Mouse (Mus musculus) mouse trophoblast stem cell (cell line): ENCODE results near the gene 1700030K09Rik.

Experiments
- in situ Hi-C, 2 experiments: fragments of 300-500 bp; cut with MseI, MboI; formaldehyde crosslinking; loops; 2 replicates in 1 of 2; 3 replicates in 1 of 2; pipeline ENCODE4 v1.15.1; 2025

1700030K09Rik gene

DNA sequence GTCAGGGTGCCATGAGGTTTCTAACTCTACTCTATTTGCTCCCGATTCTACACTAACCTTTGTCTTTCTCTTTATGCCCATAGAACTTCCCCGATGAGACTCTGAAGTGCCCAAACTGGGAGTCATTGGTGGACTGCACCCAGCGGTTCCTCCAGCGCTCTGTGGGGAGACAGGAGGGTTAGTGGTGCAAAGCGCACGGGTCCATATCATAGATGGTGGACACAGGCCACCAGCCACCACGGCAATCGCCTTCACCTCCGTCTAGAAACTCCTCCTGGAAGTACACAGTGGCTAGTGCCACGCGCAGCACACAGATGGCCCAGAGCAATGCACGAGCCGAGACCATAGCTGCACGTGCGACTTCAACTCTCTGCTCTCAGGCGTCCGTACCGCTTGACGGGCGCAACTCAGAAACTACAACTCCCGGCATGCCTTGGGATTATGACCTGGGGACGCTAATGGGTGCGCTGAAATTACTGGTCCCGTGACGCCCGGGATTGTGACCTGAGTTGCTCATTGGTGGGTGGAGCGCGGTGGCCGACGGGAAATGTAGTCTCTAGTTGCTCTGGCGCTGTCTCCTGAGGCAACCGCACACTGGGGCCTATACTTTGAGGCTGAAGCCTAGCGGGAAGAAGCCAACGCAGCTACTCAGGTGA is at the start of gene 1700030K09Rik, which contains the start of gene Calr3:
Gene 1700030K09Rik (plus strand): TSS at position 543 of the 656 bp plus-strand sequence.
Gene Calr3 (minus strand): TSS at position 533 of the 656 bp plus-strand sequence.
- in situ Hi-C loops, result no loop called here

DNA sequence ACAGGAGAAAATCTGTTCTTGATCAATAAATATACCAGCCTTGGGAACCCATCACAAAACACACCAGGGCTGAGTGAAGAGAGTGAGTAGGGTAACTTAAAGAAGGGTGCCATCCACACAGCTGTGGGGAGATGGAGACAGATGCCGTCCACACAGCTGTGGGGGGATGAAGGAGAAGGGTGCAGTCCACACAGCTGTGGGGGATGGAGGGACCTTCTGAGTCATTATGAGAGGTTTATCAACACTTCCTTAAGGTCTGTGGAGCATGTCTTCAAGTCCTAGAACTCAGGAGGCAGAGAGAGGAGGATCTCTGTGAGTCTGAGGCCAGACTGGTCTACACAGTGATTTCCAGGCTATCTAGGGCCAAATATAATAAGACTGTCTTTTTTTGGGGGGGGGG is 42.3 kb upstream of the 1700030K09Rik start:
- in situ Hi-C loops, result no loop called here

DNA sequence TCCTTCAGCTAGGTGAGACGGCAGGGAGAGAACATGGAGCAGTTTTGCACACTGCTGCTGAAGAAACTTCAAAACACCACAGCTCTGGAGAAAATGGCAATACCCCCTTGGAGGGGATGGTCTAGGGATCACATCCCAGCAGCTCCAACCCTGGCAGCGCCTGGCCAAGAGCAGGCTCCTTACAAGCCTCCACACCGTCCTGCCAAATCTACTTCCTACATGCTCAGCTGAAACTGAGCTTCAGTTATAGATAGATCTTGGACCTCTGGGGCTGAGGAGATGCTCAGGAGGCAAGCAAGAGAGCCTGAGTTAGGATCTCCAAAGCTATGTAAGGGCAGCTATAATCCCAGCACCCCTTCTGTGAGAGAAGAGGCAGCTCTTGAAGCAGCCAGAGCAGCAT is 40.7 kb upstream of the 1700030K09Rik start:
- in situ Hi-C loops, result no loop called here

DNA sequence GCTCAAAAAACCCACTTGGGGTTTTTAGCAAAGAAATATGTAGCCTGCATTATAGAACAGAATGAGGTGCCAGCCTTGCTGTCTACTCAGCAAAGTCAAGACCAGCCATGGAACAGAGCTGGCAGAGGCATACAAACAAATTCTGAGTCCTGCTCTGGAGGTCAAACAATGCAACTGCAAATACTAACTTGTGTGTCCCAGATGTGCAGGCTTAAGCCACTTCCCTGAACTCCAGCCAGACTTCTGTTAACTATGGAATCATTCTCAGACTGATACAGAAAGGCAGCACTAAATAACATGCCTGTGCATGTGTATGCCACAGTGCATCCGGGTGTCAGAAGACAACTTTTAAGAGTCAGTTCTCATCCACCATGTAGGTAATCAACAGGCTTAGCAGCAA is 35.8 kb upstream of the 1700030K09Rik start:
- in situ Hi-C loops, result no loop called here

DNA sequence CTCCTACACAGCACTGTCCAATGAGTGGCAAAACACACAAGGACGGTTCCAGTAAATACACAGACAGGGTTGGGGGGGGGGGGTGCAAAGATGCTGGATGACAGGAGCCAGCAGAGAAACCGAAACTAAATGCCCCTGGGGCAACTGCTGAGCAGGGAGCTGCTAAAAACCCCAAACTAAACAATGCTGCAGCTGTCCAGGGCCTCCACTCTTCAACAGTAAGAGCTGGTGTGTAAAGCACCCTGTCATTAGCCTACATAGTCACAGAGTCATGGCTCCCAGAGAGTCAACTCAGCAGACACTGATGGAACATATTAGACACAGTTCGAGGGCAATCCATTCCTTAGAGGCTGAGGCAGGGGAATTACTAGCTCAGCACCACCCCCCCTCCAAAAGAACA is 34.2 kb upstream of the 1700030K09Rik start:
- in situ Hi-C loops, result no loop called here

DNA sequence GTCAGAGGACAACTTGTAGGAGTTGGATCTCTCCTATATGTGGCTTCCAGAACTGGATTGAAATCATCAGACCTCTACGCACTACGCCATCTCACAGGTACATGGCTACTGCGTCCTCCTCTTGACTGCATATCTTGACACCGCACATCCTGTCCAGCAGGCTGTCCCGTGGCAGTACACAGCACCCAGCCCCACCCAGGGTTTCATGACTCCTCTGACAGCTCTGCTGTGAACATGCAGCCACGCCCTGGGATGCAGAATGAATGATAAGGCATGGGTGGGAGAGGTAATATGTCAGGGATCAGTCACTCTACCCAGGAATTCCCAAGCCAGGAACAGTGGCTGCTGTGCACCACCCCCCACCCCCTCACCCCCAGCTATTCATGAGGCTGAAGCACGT is 29.8 kb upstream of the 1700030K09Rik start:
- in situ Hi-C loops, result no loop called here

DNA sequence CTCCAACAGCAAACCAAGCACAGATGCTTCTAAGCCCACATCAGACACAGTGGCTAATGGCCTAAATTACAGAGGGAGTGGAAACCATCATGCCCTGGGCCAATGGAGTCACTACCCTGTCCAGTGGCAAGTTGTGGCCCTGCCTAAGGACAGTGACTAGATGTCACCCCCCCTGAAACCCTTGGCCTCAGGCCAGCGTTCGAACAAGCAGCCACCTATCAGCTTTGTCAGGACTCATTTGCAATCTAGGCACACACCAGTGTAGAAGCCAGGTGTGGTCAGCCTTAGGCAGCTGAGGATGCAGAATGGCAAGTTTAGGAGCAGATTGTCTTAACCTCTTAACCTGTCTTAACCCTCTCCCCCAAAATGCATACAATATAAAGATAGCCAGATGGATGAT is 28.4 kb upstream of the 1700030K09Rik start:
- in situ Hi-C loops, result no loop called here

DNA sequence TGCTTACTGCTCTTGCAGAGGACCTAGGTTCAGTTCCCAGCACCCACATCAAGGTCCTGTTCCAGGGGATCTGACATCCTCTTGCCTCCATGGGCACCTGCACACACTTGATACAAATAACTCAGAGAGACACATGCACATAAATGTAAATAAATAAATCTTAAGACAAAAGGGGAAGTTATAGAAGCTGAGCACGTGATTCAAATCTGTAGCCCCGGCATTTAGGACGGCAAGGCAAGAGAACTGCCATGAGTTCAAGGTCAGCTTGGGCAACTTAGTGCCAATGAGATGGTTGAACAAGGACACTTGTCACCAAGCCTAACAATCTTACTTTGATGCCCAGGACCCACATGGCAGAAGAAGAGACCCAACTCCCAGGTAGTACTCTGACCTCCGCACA is 25.6 kb upstream of the 1700030K09Rik start:
- in situ Hi-C loops, result no loop called here

DNA sequence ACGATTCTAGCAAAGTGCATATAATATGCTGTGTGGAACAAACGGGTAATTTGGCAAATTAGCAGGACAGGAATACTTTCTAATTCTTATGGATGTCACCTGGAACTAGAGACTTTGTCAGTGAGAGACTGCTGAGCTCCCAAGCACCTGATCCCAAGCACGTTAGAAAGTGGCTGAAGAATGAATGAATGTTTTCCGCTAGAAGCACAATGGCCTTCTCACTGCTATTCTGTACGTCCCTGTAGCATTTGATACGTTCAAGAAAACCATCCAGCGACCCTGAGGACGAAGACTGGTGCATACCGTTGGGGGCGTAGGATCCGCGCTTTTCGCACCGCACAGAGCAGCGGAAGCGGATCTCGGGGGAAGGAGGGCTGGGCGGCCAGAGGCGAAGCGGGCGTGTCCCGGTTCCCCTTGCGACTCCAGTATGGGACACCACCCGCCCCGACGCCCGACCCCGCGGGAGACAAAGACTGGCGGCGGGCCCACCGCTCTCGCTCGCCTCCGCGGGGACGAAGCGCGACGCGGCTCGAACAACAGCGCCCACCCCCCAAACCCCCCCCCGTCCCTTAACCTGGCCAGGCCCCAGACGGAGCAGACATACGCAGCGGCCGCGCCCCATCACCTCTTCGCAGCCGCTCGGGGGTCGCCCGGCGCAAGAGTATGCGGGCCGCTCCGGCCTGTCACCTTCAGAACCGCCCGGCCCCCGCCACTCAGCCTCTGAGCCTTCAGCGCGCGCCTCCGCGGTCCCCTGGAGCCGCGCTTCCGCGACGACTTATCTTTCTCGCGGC is 22.9 kb upstream of the 1700030K09Rik start:
- in situ Hi-C loops, result no loop called here

DNA sequence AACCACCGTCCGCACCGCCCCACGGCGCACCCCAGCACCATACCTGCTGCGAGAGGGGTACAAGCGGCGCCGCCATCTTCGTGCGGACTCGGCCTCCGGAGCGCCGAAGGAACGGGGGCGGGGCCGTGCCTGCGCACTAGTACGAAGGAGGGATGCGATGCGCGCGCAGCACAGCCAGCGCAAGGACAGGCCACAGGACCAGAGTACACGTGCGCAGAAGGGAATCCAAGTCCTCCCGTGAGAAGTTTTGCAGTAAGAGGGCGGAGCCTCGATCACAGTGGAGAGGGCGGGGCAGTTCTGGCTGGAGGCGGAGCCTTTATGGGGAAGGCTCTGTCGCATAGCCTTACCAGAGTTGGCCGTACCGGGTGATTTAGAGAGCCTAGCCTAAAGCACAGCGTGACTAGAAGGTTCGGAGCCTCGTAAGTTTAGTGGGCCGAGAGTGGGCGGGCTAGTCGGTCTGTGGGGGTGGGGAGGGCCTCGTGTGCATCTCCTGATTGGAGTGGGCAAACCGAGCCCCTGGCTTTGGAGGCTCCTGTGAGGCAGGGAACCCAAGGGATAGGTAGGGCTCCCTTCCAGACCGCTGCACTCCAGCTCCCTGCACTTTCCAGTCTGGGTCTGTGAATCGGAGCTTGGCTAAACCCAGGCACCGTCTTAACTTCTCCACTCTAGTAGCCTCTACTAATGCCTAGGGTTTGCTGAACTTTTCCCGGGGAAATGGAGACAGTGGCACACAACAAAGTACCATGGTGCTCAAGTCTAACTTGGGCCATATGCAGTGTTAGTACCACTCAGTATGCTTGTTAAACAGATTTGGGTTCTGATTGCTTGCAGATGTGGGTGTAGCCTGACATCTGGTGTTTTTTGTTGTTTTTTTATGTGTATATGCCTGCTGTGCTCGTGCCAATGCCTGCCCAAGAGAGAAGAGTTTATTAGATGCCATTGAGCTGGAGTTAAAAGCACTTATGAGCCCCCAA is 22.0 kb upstream of the 1700030K09Rik start, which contains the start of gene Eps15l1:
Gene Eps15l1 (minus strand): TSS at position 99 of the 974 bp plus-strand sequence.
- in situ Hi-C loops, result no loop called here

DNA sequence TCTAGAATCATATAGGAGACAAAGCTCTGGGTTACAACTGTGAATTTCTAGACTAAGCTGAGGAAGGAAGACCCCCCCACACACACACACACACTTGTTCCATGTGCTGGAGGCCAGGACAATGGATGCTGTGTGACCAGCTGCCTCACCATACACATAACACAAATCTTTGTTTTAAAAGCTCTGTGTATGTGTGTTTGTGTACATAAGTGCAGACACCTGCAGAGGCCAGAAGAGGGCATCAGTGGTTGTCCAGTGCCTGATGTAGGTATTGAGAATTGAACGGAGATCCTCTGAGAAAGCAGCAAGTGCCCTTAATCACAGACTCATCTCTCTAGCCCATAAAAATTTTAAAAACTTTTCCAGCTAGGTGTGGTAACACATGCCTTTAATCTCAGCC is 20.8 kb upstream of the 1700030K09Rik start:
- in situ Hi-C loops, result no loop called here

DNA sequence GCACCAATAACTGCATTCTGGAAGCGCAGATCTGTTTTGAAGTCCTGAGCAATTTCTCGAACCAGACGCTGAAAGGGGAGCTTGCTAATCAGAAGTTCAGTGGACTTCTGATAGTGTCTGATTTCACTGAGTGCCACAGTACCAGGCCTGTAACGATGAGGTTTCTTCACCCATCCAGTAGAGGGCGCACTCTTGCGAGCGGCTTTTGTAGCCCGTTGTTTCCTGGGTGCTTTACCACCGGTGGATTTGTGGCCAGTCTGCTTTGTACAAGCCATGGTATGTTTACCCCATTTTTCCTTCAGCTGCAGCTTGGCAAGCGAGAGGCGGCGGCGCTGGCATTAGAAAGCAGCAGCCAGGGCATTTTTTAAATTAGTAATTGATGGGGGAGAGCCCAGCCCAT is 14.0 kb upstream of the 1700030K09Rik start:
- in situ Hi-C loops, result no loop called here

DNA sequence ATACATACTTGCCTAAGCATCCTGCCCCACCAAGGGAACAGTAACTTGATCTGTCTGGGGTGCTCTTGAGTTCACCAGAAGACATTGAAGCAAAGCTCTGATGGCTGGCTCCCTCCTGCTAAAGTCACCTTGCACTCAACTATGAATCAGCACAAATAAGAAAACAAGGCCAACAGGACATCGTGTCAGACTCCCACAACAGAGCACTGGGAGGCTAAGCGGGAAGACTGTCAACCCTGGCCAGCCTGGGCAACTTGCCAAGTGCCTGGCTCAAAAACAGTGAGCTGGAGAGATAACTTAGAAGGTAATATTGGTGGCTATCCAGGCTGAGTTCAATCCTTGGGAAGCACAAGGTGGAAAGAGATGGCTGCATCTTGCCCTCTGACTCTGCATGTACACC is 8.7 kb upstream of the 1700030K09Rik start:
- in situ Hi-C loops, result no loop called here

DNA sequence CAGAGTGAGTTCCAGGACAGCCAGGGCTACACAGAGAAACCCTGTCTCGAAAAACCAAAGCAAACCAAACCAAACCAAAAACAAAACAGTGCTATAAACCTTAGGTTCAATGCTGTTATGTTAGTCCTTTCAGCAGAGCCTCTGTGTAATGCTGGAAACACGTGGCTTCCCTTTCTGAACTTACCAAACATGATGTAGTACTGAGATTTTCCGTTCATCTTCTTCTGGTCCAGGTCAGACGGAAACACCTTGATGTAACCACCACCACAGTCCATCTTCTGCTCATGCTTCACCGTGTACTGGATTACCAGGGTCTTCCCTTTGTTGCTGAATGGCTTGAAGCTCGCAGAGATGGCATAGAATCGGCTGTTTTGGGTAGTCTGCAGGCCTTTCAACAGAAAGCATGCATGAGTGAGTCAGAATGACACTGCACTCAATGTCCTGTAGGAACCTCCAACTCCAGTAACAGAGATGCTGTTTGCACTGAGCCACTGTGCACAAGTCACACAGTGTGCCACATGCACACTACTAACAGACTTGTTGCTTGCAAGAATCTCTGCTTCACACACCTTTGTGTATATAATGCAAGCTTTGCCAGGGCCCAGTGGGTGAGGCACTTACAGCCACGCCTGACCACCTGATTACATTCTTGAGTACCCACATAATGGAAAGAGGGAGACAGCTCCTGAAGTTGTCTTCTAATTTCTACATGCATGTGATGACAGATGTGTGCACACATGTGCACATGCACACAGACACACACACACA is 5.2 kb upstream of the 1700030K09Rik start:
- in situ Hi-C loops, result no loop called here

DNA sequence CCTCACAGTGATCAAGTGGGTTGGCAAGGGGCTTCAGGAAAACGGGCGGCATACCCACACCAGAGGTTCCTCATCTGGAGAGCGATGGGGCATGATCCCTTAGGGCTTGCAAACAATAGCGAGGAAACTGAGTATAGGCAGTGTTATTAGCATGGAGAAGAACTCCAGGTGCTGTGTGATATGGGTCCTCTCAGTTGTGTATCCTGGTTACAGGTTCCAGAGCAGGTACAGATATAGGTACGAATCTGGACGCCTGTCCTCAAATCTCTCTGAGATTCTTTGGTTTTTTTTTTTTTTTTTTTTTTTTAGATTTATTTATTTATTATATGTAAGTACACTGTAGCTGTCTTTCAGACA is 292 bp downstream of the 1700030K09Rik start:
- in situ Hi-C loops, result no loop called here

DNA sequence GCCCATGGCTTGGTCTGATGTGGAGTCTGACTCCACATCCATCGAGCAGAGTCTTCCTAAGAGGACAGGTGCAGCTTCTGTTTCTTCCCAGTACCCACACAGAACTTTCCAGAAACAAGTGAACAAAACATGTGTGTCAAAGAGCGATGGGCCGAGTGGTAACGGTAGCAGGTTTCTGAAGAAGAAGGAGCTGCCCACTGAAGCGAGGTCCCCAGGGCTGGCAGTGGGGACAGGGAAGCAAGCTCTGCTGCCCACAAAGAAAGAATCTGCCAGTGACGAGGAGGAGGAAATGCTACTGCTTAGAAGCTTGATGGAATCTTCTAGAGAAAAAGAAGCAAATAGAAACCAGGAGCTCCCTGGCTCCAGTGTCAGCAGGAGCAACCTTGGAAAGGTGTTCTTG is 1.4 kb downstream of the 1700030K09Rik start:
- in situ Hi-C loops, result no loop called here

DNA sequence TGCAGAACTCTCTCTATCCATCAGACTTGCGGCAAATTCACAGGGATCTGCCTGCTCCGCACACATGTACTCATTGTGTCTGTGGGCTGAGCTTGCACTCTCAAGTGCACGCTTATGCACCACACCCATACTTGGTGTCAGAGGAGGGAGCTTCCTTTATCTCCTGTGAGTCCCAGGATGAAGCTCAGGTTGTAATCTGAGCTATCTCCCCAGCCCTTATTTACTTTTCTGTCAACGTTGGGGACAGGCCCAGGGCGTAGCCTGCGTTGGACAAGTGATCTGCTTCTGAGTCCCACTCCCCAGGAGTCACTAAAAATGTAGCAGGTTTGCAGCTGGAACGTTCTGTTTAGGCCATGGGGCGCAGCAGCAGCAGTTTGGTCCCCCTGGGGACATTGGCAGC is 7.8 kb downstream of the 1700030K09Rik start:
- in situ Hi-C loops, result no loop called here

DNA sequence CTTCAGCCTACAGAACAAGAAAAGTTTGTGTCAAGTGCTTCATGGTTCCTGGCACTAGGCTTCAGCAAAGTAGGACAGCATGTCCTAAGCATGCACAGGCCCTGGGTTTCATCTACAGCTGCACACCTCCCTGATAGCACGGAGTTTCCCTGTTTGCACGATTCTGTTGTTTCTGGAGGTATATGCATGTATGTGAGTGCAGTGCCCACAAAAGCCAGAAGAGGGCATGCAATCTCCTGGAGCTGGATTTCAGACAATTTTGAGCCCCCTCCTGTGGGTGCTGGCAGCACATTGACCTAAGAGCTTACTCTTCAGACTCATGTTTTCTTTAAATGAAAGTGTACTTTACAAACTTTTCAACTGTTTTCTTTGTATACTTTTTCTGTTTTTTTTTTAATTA is 10.2 kb downstream of the 1700030K09Rik start:
- in situ Hi-C loops, result no loop called here

DNA sequence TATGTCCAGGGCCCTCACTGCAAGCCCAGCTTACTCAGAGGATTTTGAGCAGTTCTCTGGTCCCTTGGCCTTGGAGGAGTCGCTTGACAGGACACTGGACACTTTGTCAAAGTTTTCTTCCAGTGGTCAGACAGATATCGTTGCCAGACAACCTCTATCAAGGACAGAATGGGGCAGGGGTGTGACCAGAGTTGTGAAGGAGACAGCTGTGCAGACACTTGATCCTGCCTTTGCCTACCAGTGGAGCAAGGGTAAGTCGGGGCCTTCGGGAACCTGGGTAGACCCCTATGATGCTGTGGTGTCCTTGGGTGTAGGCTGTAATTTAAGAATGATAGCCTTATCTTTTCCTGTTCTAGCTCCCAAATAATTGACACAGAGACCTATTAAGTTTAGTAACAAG is 11.6 kb downstream of the 1700030K09Rik start:
- in situ Hi-C loops, result no loop called here

DNA sequence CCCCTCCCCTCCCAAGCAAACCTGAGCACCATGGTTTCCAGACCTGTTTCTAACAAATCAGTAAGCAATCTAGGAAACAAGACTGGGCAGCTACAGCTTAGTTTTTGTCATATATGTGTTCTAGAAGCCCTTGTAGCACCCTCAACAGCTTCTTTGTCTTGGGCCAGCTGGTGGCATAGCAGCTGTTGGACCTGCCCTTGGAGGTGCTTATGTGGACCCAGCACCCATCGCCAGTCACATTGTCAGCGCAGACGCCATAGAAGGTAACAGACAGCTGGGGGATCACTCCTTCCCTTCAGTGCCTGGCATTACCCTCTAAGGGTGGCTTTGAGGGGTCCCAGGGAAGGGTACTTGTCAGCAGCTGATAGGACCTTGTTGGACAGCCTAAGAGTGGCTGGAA is 14.1 kb downstream of the 1700030K09Rik start:
- in situ Hi-C loops, result no loop called here

DNA sequence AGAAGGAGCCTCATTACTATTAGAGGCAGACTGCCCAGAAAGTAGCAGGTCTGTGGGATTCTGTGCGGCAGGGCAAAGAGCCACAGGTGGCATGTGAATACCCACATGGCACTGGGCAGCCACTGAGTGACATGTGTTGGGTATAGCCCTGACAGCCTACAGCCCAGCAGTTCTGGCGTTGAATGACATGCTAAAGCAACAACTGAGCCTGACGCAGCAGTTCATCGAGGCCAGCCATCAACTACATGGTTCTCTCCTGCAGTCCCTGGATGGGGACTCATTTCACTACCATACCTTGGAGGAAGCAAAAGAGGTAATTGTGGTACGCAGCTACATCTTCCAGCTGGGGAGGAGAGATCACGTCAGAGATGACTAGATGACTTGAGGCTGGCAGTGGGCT is 14.8 kb downstream of the 1700030K09Rik start:
- in situ Hi-C loops, result no loop called here
